Mouse (Mus musculus) myocyte (in vitro differentiated cells): Measurements from ENCODE around the gene Fbln2.

Experiments used
- E2F4 ChIP-seq: IDR thresholded peaks from one replicate; pipeline ENCODE4 v1.6.1; 2011; ENCODE audit warnings: mild to moderate bottlenecking, control low read depth, moderate library complexity; ENCODE audit not compliant: insufficient read depth
- MAX ChIP-seq: IDR thresholded peaks from one replicate; pipeline ENCODE4 v1.6.1; 2011; ENCODE audit warnings: low read depth, mild to moderate bottlenecking, control low read depth
- MYOD1 ChIP-seq, 3 experiments: IDR thresholded peaks; one replicate each; pipeline ENCODE4 v1.6.1; 2011; ENCODE audit warnings: control low read depth in 2 of 3, low read depth in 2 of 3, mild to moderate bottlenecking in 2 of 3, moderate library complexity in 1 of 3; ENCODE audit not compliant: insufficient read length in 2 of 3, control insufficient read depth in 1 of 3
- POLR2A ChIP-seq: IDR thresholded peaks from one replicate; pipeline ENCODE4 v1.6.1; 2011; ENCODE audit warnings: low read depth, mild to moderate bottlenecking, control low read depth, moderate library complexity; ENCODE audit not compliant: insufficient read length
- POLR2AphosphoS2 ChIP-seq: IDR thresholded peaks from one replicate; pipeline ENCODE4 v1.6.1; 2011; ENCODE audit warnings: low read depth, control low read depth; ENCODE audit not compliant: insufficient read length
- REST ChIP-seq: IDR thresholded peaks from one replicate; pipeline ENCODE4 v1.6.1; 2011; ENCODE audit warnings: mild to moderate bottlenecking, control low read depth, moderate library complexity; ENCODE audit not compliant: insufficient read depth, insufficient read length
- TCF3 ChIP-seq: IDR thresholded peaks from one replicate; pipeline ENCODE4 v1.6.1; 2011; ENCODE audit warnings: low read depth, control low read depth; ENCODE audit not compliant: insufficient read length
- USF1 ChIP-seq: IDR thresholded peaks from one replicate; pipeline ENCODE4 v1.6.1; 2011; ENCODE audit warnings: low read depth, mild to moderate bottlenecking, control low read depth, moderate library complexity

- TF ChIP-seq USF1 (no peak), MYOD1 (IDR thresholded peaks at IDR 0.05; ENCODE audit: control insufficient read depth in 1 of 3, insufficient read length in 2 of 3, low read depth in 2 of 3) (peak; percentile 23 to 92 (median 76)), MAX (no peak), POLR2A (no peak), E2F4 (no peak), TCF3 (peak; percentile 68), POLR2AphosphoS2 (no peak), REST (no peak)
Measured at GRCm38 (mm10) chr6:91281747-91282146, 69.5 kb downstream of the Fbln2 start.
